Mouse (Mus musculus) cerebral cortex, adult 2 months (tissue): ENCODE results near the gene Glmp.

Experiments
- WGBS: fragments of 180-500 bp; shearing (Covaris S2); methylation state at CpG from one replicate; pipeline ENCODE4 v1.1.7; 2018; 5-methylcytosine and 5-hydroxymethylcytosine counted together

The Glmp gene

DNA sequence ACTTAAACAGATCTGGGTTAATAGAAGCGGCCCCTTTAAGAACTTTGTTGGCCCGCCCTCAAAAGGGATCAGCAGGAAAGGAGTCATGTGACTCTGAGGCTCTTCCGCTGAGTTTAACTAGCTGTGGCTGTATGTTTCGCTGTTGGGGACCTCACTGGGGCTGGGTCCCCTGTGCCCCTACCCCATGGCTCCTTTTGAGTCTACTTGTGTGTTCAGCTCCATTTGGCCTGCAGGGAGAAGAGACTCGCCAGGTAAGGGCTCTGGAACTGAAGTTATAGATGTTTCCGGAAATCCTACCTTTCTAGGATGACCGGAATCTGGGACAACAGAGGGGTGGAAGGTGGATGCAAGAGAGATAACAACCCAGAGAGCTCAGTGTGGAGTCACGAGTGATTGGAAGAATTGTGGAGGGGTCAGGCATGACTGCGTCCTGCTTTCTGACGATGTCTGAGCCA lies at the start of gene Glmp:
Gene Glmp, plus strand, starts transcription at position 73 of the 455 bp plus-strand sequence.
- under 1% methylated on average over 10 of the region's 10 CpGs for WGBS

- 81% methylated on average over 2 of the region's 2 CpGs for WGBS
Measured at GRCm38 (mm10) chr3:88276121-88276520, 48.7 kb upstream of the Glmp start.

GRCm38 (mm10) chr3:88276529-88277143 lies 48.2 kb upstream of the Glmp start:
- 51% methylated on average over 7 of the region's 7 CpGs for WGBS

DNA sequence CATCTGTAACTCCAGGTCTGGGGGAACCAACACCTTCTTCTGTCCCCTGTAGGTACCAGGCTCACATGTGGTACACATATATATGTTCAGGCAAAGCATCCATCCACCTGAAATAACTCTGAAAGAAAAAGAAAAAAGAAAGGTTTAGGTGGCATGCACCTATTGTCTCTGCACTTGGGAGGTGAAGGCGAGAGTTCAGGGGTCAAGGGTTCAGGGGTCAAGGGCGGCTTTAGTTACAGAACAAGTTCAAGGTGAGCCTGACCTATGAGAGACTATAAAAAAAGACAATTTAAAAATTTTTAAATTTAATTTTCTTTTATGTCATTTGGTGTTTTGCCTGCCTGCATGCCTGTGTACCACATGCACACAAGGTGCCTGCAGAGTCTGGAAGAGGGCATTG lies 44.8 kb upstream of the Glmp start:
- 94% methylated on average over 2 of the region's 2 CpGs for WGBS

- WGBS: 66% methylated on average over 11 of the region's 11 CpGs
Measured at GRCm38 (mm10) chr3:88281141-88281916, 43.5 kb upstream of the Glmp start.

DNA sequence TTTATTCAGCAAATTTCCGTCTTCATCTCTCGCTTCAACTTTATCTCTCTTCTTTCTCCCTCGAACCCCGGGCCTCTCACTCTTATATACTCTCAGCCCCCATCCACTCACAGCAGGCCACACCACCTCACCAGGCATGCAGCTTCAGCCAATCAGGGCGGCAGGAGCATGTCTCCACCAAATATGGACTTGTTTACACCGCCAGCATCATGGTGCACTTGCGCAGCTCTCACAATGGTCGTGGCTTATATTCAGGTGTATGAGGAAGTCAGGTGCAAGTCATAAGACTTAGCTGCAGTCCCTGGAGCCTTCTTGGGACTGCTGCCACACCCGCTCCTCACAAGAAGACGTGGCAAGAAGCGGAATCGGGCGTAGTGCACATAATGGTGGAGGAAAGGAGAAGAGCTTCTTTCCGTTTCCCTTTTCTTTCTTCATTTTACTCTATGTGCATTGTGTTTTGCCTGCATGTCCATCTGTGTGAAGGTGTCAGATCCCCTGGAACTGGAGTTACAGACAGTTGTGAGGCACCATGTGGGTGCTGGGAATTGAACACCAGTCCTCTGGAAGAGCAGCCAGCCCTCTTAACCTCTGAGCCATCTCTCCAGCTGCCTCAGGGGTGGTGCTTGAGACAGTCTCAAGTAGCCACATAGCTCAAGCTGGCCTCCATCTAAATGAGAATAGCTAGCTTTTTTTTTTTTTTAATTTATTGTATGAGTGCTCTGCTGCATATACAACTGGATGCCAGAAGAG lies 39.8 kb upstream of the Glmp start:
- 96% methylated on average over 14 of the region's 14 CpGs for WGBS

DNA sequence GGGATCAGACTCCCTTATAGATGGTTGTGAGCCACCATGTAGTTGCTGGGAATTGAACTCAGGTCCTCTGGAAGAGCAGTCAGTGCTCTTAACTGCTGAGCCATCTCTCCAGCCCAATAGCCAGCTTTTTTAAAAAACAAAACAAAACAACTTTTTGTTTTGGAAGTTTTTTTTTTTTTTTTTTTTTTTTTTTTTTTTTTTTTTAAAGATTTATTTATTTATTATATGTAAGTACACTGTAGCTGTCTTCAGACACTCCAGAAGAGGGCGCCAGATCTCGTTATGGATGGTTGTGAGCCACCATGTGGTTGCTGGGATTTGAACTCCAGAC lies 39.3 kb upstream of the Glmp start:
- WGBS: 85% methylated on average over 2 of the region's 2 CpGs

GRCm38 (mm10) chr3:88287110-88287509 lies 37.7 kb upstream of the Glmp start, which contains the start of gene Gm38392:
Gm38392 (minus strand) TSS chr3:88287210.
- WGBS: 97% methylated on average over 4 of the region's 4 CpGs

GRCm38 (mm10) chr3:88288133-88288713 lies 36.6 kb upstream of the Glmp start:
- 81% methylated on average over 8 of the region's 10 CpGs for WGBS

- 37% methylated on average over 4 of the region's 4 CpGs for WGBS
Measured at GRCm38 (mm10) chr3:88291970-88292369, 32.9 kb upstream of the Glmp start.

DNA sequence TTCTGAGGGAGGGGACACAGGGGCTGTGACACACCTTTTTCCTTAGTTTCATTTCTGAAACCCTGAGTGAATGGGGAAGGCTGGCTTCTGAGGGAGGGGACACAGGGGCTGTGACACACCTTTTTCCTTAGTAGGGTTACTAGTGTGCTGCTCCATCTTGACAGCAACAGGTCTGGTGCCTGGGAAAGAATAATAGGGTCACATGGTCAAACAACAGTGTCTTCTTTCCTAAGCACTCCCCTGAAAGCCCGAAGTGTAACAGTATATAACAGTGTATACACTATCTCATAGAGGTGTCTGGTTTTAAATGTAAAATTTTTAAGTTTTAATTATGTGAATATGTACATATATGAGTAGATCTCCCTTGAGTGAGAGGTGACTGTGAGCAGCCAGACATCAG lies 29.6 kb upstream of the Glmp start:
- 68% methylated on average over 1 of the region's 1 CpGs for WGBS

DNA sequence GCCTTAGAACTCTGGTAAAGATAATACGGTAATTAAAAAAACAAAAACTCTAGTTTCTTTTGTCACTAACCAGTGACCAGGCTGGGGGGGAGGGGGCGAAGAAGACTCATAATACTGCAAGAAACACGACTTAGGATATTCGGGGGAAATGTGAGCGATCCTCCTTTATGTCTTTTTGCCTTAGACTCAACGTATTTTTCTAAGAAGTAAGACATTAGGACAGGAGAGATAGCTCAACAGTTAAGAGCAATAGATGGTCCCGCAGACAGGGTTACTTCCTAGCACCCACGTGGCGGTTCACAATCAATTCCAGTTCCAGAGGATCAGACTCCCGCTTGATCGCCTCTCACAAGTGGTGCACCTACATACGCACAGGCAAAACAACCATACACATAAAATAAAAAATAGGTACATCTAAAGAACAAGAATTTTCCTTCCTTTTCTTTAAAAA lies 28.7 kb upstream of the Glmp start:
- WGBS: under 1% methylated on average over 12 of the region's 12 CpGs

DNA sequence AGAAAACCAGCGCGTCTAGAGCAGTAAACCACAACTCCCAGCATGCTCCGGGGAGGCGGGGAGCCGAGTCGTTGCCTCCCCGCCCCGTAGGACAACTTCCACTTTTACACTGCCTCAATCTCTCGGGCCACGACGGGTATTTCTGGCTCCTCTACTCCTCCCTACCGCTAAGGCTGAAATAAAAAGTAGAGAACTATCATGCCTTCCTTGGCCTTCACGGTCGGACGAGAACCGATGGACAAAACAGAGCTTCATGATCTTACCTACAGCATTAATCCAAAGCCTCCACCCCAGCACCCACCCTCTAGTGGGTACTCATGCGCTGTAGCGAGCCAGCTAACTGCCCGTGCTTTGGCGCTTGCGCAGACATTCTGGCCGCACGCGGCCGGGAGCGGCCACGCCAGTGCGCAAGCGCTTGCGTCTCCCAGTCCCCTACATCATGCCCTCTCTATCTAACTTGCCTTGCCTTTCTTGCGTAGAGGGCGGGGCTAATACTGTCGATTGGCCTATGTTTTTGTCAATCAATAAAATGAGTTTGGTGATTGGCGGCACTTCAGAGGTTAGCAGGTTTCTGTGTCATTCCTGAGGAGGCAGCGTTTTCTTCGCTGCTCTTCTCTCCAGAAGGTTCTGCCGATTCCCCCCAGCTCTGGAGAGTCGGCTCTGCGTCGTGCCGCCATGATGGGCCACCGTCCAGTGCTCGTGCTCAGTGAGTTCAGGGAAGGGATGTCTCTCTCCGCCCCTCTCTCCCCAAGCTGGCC lies 28.1 kb upstream of the Glmp start, which contains the start of the genes Tsacc and Cct3:
Gene Tsacc, minus strand, starts transcription at position 439 of the 758 bp plus-strand sequence.
Gene Cct3, plus strand, starts transcription at position 556 of the 758 bp plus-strand sequence.
- under 1% methylated on average over 44 of the region's 44 CpGs for WGBS

- WGBS: under 1% methylated on average over 30 of the region's 30 CpGs
Measured at GRCm38 (mm10) chr3:88297321-88297851, 27.4 kb upstream of the Glmp start.

DNA sequence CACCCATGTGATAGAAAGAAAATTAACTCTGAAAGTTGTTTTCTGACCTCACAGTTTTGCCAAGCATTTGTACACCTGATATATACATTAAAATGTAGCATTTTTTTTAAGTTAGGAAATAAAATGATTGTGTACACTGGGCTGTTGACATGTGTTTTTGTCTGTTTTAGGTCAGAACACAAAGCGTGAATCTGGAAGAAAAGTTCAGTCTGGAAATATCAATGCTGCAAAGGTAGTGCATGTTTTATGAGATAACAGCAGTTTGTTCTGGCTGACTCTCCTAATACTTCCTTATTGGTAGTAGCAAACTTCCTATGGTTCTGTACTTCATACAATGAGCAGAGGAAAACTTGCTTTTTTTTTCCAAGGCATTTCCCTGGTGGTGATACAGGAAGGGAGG lies 25.7 kb upstream of the Glmp start:
- WGBS: 79% methylated on average over 1 of the region's 1 CpGs

- WGBS: 81% methylated on average over 5 of the region's 5 CpGs
Measured at GRCm38 (mm10) chr3:88328956-88329355, 4.1 kb downstream of the Glmp start.

GRCm38 (mm10) chr3:88331282-88331681 lies 6.5 kb downstream of the Glmp start:
- 31% methylated on average over 2 of the region's 2 CpGs for WGBS

DNA sequence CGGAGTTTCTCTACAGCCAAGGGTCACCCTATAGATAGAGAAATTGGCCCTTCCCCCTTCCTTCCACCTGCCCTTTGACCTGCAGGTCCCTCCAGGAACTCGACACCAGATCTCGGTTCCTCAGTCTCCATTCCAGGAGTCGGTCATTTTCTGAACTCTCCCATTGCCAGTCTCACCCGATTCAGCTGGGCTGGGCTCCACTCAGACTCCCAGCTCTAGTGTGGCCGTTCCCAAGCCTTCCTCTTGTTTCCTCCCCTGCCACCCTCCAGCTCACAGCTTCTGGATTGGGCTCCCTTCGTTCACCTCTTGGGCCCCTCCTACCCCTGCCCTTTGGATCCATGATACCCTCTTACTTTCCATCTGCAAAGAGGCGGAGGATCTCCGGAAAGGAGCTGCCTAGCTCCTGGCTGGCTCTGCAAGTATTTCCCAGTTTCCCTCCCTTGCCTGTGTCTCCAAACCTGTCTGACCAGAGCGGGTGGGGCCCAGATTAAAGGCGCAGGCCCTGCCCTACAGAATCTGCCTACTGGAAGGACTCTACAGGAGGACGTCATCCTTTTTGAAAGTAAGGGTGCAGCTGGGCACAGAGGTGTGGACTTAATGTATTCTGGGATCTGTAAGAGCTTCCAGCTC lies 9.3 kb downstream of the Glmp start:
- WGBS: 71% methylated on average over 12 of the region's 12 CpGs

DNA sequence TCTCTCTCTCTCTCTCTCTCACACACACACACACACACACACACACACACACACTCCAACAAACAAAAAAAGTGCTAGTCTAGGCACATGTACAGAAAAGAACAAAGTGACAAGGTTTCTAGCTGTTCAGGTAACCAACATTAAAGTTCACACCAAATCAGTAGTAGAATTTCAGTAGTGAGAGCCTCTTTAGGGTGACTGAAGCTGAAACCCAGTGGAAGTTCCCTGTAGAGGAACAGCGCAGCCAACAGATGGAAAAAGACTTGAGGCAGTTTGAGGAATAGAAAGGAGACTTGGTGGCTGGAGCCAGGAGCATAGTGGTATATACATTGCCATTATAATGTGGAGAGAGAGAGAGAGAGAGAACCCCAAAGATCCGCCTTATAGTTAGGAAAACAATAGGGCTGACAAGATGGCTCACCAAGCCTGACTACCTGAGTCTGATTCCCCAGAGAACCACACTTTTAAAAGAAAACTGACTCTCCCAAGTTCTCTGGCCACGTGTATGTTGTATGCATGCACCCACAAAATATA lies 10.1 kb downstream of the Glmp start:
- WGBS: 35% methylated on average over 3 of the region's 3 CpGs

GRCm38 (mm10) chr3:88335436-88336053 lies 10.7 kb downstream of the Glmp start:
- WGBS: under 1% methylated on average over 27 of the region's 27 CpGs
